Mouse (Mus musculus): ENCODE results near the gene Snx19. TPM values are rescaled to one million over a fixed set of nuclear protein-coding genes. Genes with fewer than 3 reads are reported as not detected.

Snx19 gene
- polyA plus RNA-seq, 2 experiments from 2014 or later = 11.7 to 13.9 TPM

DNA sequence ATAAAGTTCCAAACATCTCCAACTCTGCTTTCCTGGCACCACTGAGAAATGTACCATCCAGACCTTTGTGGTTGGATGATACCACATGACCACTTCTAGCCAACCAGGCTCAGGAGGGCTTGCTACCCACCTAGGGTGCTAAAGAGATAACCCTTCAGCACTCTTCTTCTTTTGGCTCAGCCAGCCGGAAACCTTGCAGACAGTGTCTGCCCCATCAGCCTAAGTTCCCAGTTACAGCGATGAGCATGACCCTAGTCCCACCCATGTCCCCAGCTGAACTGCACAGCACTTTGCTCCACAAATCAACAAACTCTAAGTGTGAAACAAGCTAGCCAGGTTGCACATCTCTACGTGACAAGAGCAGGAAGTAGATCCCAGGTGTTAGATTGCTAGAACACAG lies 57.3 kb downstream of the Snx19 start:
- no peak for ATAC-seq

DNA sequence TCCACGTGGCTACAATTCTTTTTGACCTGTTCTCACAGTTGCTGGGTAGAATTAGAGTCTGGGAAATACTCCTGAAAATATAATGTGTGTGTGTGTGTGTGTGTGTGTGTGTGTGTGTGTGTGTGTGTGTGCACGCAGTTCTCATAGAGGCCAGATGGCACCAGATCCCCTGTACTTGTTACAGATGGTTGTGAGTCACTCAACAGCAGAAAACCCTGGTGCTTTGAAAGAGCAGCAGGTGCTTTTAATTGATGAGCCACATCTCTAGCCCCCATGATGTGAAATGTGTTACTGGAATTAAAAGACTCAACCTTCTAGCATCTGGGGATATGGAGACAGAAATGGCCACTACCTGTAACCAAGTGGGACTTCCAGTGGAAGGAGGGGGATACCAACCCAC lies 58.3 kb downstream of the Snx19 start:
- ATAC-seq = no peak

DNA sequence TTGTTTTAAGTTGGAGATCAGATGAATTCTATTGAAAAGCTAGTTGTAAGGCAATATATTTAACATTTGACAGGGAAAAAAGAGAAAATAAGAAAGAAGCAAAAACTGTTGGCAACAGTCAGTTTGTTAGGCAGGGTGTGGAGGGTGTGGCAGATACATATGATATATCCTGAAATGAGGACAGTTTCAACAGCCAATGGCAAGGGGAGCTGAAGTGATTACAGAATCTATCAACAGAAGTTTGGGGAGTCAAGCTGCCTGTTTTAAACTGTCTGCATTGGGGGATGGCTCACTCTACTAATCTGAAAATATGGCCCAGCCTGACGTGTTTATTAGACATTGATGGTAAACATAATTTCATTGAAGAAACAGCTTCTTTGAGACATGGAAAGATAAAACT lies 61.5 kb downstream of the Snx19 start:
- ATAC-seq = no peak

DNA sequence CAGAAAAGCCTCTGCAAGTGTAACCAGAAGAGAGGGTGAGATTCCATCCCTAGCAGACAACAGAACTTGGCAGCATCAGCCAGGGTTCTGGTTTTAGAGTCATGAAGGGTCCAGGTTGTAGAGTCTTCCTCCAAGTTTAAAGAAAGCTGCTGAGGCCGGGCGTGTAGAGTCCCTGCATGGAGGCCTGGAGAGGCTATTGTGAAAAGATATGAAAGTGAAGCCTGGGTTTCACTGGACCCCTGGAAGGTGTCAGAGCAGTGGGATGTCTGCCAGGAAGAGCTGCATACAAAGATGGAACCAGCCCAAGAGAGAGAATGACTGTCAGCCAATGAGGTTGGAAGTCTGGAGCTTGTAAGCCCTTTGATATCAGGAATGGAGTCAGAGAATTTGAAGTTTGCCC lies 67.5 kb downstream of the Snx19 start:
- no peak for ATAC-seq

DNA sequence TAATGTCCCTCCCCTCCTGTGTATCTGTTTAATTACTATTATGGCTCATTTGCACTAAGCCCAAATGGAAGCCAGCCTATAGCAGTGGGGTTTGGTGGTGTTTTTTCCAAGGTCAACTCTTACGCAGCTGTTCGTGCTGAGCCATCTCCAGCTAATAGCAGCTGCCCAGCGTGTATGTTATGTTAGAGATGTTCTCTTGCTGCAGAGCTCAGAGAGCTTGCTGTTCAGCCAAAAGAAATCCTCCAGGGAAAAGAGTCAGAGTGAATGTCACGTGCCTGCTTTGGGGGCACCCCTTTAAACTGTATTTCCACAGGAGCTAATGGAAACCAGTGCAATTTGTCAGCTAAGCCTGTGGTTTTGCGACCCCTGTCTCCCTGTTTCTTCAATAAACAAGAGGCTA lies 82.1 kb downstream of the Snx19 start:
- no peak for ATAC-seq

DNA sequence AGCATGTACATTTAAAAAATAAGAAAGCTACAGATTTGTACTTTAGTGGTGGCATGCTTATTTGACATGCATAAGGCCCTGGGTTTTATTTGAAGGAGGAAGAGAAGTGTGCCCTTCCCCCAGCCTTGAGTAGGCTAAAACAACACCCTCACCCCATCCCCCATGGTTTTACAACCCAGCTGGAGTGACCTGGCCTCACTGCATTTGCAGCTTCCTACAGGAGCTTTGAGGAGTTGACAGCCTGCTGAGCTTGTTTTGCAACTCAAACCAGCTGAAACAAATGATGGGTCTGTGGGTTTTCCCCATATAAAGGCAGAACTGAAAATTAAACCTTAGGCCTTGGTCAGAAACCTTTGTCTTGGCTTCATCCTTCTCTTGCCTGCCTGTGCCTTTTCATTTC lies 89.0 kb downstream of the Snx19 start:
- ATAC-seq = no peak

Data from activated CD4-positive, CD25-positive, alpha-beta regulatory T cell, adult 4 months (primary cell).